Mouse (Mus musculus) E14TG2a.4 (cell line): ENCODE results near the gene Kif26b.

Experiments
- H3K27me3 ChIP-seq: 2 replicates; pipeline ENCODE4 v1.6.1; 2014; ENCODE audit warnings: low read length, control low read depth; ENCODE audit not compliant: insufficient read depth
- H3K36me3 ChIP-seq: 2 replicates; pipeline ENCODE4 v1.6.1; 2014; ENCODE audit warnings: low read length, control low read depth; ENCODE audit not compliant: insufficient read depth
- H3K4me1 ChIP-seq: replicated peaks from 2 replicates; pipeline ENCODE4 v1.6.1; 2014; ENCODE audit warnings: low read depth, low read length, control low read depth
- H3K4me3 ChIP-seq: replicated peaks from 2 replicates; pipeline ENCODE4 v1.5.1; 2014; ENCODE audit warnings: mild to moderate bottlenecking, low read length
- H3K9me3 ChIP-seq: 2 replicates; pipeline ENCODE4 v1.6.1; 2014; ENCODE audit warnings: low read length, control low read depth
- CTCF ChIP-seq: conservative IDR thresholded peaks from 2 replicates; pipeline ENCODE4 v1.5.1; 2014; ENCODE audit warnings: low read length
- NANOG ChIP-seq: IDR thresholded peaks from 2 replicates; pipeline ENCODE4 v1.6.1; 2014; ENCODE audit warnings: borderline replicate concordance, low read length, mixed read lengths
- POU5F1 ChIP-seq: IDR thresholded peaks from 2 replicates; pipeline ENCODE4 v1.6.1; 2014; ENCODE audit warnings: low read length, borderline replicate concordance

The Kif26b gene

GRCm38 (mm10) chr1:178940353-178940752 is 411.4 kb downstream of the Kif26b start:
- Histone ChIP-seq H3K4me3 (no peak overlapping the region), H3K4me1 (peaks cover 3% of the 10 kb centered on the region; the same call in 1 of the 2 replicates), H3K27me3 (peaks cover 7% of the 10 kb centered on the region), H3K9me3 (peaks cover 17% of the 10 kb centered on the region), H3K36me3 (no peaks in the 10 kb centered on the region)
- no peak for TF ChIP-seq CTCF
- no peak for TF ChIP-seq POU5F1
- TF ChIP-seq NANOG = no peak

- no peaks in the 10 kb centered on the region for H3K36me3 ChIP-seq
- H3K9me3 ChIP-seq = peaks cover 17% of the 10 kb centered on the region
- 0 out of 2 replicates have a peak, but pooled peaks cover 2% of the 10 kb centered on the region for H3K27me3 ChIP-seq
- peaks cover 3% of the 10 kb centered on the region; the same call in 1 of the 2 replicates for H3K4me1 ChIP-seq
- H3K4me3 ChIP-seq = no peak overlapping the region
- TF ChIP-seq NANOG (no peak), CTCF (no peak), POU5F1 (no peak)
These were observed 413.5 kb downstream of the Kif26b start for GRCm38 (mm10) chr1:178942251-178942963.

GRCm38 (mm10) chr1:178952910-178953309 is 424.0 kb downstream of the Kif26b start:
- H3K9me3 ChIP-seq = peaks cover 3% of the 10 kb centered on the region
- no peaks in the 10 kb centered on the region for H3K27me3 ChIP-seq
- H3K4me1 ChIP-seq = no peaks in the 10 kb centered on the region
- TF ChIP-seq POU5F1 (no peak), NANOG (no peak), CTCF (no peak)
- H3K4me3 ChIP-seq = no peak overlapping the region
- no peaks in the 10 kb centered on the region for H3K36me3 ChIP-seq

DNA sequence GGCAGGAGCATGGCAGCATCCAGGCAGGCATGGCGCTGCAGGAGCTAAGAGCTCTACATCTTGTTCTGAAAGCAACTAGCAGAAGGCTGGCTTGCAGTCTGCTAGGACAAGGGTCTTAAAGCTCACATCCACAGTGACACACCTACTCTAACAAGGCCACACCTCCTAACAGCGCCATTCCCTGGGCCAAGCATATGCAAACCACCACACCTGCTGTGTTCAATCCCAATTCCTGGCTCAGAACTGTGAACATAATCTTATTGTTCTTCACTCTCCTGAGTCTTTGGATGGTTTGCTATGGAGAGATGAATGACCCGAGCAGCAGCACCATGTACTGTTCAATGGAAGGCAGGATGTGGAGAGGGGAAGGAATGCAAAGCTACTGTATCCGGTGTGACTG is 429.7 kb downstream of the Kif26b start:
- Histone ChIP-seq H3K4me3 (no peak overlapping the region), H3K4me1 (peaks cover 16% of the 10 kb centered on the region), H3K9me3 (no peaks in the 10 kb centered on the region), H3K36me3 (no peaks in the 10 kb centered on the region), H3K27me3 (no peaks in the 10 kb centered on the region)
- TF ChIP-seq POU5F1 (no peak), NANOG (no peak), CTCF (no peak)

- H3K27me3 ChIP-seq = no peaks in the 10 kb centered on the region
- no peaks in the 10 kb centered on the region for H3K36me3 ChIP-seq
- peaks cover 16% of the 10 kb centered on the region for H3K4me1 ChIP-seq
- no peak for TF ChIP-seq POU5F1
- TF ChIP-seq NANOG = no peak
- peak; percentile 75 for TF ChIP-seq CTCF
- no peaks in the 10 kb centered on the region for H3K9me3 ChIP-seq
- no peak overlapping the region for H3K4me3 ChIP-seq
These were observed 431.2 kb downstream of the Kif26b start for GRCm38 (mm10) chr1:178960015-178960559.

- no peak for TF ChIP-seq NANOG
- no peak for TF ChIP-seq POU5F1
- TF ChIP-seq CTCF = no peak
These were observed 432.7 kb downstream of the Kif26b start for GRCm38 (mm10) chr1:178961661-178962060.

DNA sequence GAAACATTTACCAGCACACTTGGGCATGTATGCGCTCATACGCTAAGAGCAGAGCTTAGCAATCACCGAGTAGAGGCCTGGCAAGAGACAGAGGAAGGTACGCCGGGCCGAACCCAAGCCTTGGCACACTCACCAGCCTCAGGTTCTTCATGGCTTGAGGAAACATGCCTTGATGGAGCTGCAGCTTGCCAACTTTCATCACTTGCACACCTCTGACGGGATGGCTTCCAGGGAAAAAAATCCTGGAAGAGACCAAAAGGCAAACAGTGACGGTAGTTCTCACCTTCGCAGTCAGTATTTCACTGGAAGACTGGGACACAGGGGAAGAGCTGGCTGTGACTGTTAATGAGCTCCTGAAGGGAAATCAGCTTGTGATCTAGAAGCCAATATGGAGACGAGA is 443.1 kb downstream of the Kif26b start:
- no peaks in the 10 kb centered on the region for H3K4me1 ChIP-seq
- no peaks in the 10 kb centered on the region for H3K9me3 ChIP-seq
- H3K36me3 ChIP-seq = no peaks in the 10 kb centered on the region
- H3K27me3 ChIP-seq = no peaks in the 10 kb centered on the region
- no peak overlapping the region for H3K4me3 ChIP-seq
- TF ChIP-seq POU5F1 = no peak

More at GRCm38 (mm10) chr1:178961661-178962060, 432.7 kb downstream of the Kif26b start:
- no peak overlapping the region for H3K4me3 ChIP-seq
- no peaks in the 10 kb centered on the region for H3K27me3 ChIP-seq
- peaks cover 16% of the 10 kb centered on the region for H3K4me1 ChIP-seq
- H3K36me3 ChIP-seq = no peaks in the 10 kb centered on the region
- no peaks in the 10 kb centered on the region for H3K9me3 ChIP-seq

GRCm38 (mm10) chr1:178978617-178979245 is 449.8 kb downstream of the Kif26b start:
- Histone ChIP-seq H3K4me1 (peaks cover 4% of the 10 kb centered on the region), H3K9me3 (no peaks in the 10 kb centered on the region), H3K4me3 (no peak overlapping the region), H3K36me3 (no peaks in the 10 kb centered on the region), H3K27me3 (no peaks in the 10 kb centered on the region)
- no peak for TF ChIP-seq CTCF
- no peak for TF ChIP-seq NANOG
- no peak for TF ChIP-seq POU5F1
